Mouse (Mus musculus): ENCODE measurements at regions not wholly inside any gene's neighbourhood (a gene's known extent, or its start where the extent isn't known, plus 50 kb on each side); places are given as distances from the start of the nearest gene placed in this dataset.

DNA sequence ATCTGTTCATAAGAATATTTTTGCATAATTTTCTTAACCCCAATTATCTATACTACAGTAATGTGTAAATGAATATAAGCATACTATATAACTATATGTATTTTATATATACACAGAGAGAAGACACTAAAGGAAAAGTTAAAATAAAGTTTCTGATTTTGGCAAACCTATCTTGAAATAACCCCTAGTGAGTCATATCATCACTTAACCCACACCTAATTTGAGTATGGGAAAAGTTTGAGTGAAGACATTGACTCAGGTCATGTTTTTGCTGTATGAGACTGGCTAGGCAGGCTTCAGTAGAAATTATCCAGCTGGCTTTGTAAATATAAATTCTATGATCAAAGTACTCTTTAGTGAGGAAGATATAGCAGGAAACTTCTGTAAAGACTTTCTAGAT, 223.1 kb upstream of the Klf12 start:
- no peak overlapping the region for H3K27ac ChIP-seq

DNA sequence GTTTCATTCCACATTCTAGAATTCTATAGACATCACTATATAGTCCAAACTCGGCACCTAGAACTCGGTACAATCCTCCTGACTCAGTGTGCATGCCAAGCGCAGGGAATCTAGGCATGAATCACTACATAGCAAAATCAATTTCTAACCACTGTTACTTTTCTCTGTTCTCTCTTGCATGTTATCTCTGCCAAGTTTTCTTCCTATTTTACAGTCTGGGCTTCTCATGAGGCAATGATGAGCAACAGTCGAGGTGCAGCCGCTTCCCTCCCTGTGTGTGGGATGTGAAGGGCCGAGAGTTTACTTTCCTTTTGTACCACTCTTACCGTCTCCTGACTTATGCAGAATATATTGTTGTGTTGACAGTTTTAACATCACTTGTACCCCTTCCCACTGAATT, 204.4 kb upstream of the Klf12 start:
- DNase-seq (ENCODE audit: low spot score) (no peak), ATAC-seq (no peak)
- TF ChIP-seq CTCF (IDR thresholded peaks at IDR 0.05; ENCODE audit: low read depth) = no peak
- Histone ChIP-seq H3K4me1 (ENCODE audit: insufficient read depth, low read length) (no peaks in the 10 kb centered on the region), H3K27ac (no peak overlapping the region), H3K9ac (replicated peaks; ENCODE audit: low read length) (no peak overlapping the region), H3K27me3 (ENCODE audit: insufficient read depth, low read length) (no peaks in the 10 kb centered on the region), H3K4me2 (ENCODE audit: low read depth, low read length) (no peak overlapping the region), H3K9me3 (ENCODE audit: low read length) (no peaks in the 10 kb centered on the region), H3K4me3 (ENCODE audit: low read length) (no peak overlapping the region), H3K36me3 (ENCODE audit: insufficient read depth, low read length) (no peaks in the 10 kb centered on the region)
- 91% methylated on average over 7 of the region's 7 CpGs for WGBS

More for the DNA sequence above, 223.1 kb upstream of the Klf12 start:
- H3K27me3 ChIP-seq (ENCODE audit: insufficient read depth, low read length) = no peaks in the 10 kb centered on the region
- H3K9ac ChIP-seq (replicated peaks; ENCODE audit: low read length) = no peak overlapping the region
- H3K9me3 ChIP-seq (ENCODE audit: low read length) = no peaks in the 10 kb centered on the region
- H3K4me1 ChIP-seq (ENCODE audit: insufficient read depth, low read length) = no peaks in the 10 kb centered on the region
- no peak for TF ChIP-seq CTCF (IDR thresholded peaks at IDR 0.05; ENCODE audit: low read depth)
- no peaks in the 10 kb centered on the region for H3K36me3 ChIP-seq (ENCODE audit: insufficient read depth, low read length)
- ATAC-seq (no peak), DNase-seq (ENCODE audit: low spot score) (no peak)
- no peak overlapping the region for H3K4me3 ChIP-seq (ENCODE audit: low read length)
- H3K4me2 ChIP-seq (ENCODE audit: low read depth, low read length) = no peak overlapping the region

DNA sequence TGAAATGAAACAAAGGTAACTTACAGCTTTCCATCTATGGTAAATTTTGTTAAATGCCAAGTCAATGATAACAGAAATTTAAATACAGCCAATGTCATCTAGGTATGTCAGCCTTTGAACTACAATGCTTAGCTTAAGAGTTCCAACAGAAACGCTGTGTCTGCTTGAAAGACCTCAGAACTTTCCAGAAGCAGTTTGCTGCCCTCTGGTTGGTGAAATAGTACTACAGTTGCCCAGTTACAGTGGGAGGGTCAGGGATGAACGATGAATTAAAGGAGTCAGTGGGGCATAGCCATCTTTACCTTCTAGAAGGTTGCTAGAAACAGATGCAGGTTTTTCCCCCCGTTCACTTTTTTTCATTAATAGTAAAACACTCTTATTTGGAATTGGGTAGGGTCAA, 201.0 kb upstream of the Klf12 start:
- 72% methylated on average over 3 of the region's 3 CpGs for WGBS
- no peak for ATAC-seq

DNA sequence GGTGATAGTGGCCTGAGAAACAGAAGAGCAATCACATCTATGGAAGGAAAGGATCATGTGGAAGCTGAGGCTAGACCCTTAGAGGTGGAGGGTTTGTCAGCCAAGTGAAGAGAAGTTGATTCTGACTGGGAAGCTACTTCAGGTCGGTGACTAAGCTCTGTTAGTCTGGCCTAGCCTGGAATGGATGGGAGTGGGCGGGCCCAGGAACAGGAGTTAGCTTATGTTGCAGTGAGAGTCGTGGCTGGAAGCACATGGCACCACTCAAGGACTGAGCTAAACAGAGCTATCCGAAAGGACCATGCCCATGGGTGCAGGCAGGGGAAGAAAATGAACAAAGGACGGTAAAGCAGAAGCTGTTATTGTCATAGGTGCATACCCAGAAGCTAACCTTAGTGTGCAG, 199.6 kb upstream of the Klf12 start:
- ATAC-seq (no peak), DNase-seq (ENCODE audit: low spot score) (no peak)
- Histone ChIP-seq H3K9ac (replicated peaks; ENCODE audit: low read length) (no peak overlapping the region), H3K27ac (no peak overlapping the region), H3K4me3 (ENCODE audit: low read length) (no peak overlapping the region), H3K4me1 (ENCODE audit: insufficient read depth, low read length) (no peaks in the 10 kb centered on the region), H3K36me3 (ENCODE audit: insufficient read depth, low read length) (no peaks in the 10 kb centered on the region), H3K4me2 (ENCODE audit: low read depth, low read length) (no peak overlapping the region), H3K27me3 (ENCODE audit: insufficient read depth, low read length) (no peaks in the 10 kb centered on the region), H3K9me3 (ENCODE audit: low read length) (no peaks in the 10 kb centered on the region)
- WGBS = 85% methylated on average over 5 of the region's 5 CpGs
- TF ChIP-seq CTCF (IDR thresholded peaks at IDR 0.05; ENCODE audit: low read depth) = no peak

More for the DNA sequence above, 201.0 kb upstream of the Klf12 start:
- peak; percentile 64 for TF ChIP-seq CTCF (IDR thresholded peaks at IDR 0.05; ENCODE audit: low read depth)
- H3K27me3 ChIP-seq (ENCODE audit: insufficient read depth, low read length) = no peaks in the 10 kb centered on the region
- H3K9me3 ChIP-seq (ENCODE audit: low read length) = no peaks in the 10 kb centered on the region
- H3K4me3 ChIP-seq (ENCODE audit: low read length) = no peak overlapping the region
- H3K4me2 ChIP-seq (ENCODE audit: low read depth, low read length) = no peak overlapping the region
- no peaks in the 10 kb centered on the region for H3K36me3 ChIP-seq (ENCODE audit: insufficient read depth, low read length)
- H3K9ac ChIP-seq (replicated peaks; ENCODE audit: low read length) = no peak overlapping the region
- H3K27ac ChIP-seq = no peak overlapping the region
- H3K4me1 ChIP-seq (ENCODE audit: insufficient read depth, low read length) = no peaks in the 10 kb centered on the region
- peak; percentile 50 for DNase-seq (ENCODE audit: low spot score)

DNA sequence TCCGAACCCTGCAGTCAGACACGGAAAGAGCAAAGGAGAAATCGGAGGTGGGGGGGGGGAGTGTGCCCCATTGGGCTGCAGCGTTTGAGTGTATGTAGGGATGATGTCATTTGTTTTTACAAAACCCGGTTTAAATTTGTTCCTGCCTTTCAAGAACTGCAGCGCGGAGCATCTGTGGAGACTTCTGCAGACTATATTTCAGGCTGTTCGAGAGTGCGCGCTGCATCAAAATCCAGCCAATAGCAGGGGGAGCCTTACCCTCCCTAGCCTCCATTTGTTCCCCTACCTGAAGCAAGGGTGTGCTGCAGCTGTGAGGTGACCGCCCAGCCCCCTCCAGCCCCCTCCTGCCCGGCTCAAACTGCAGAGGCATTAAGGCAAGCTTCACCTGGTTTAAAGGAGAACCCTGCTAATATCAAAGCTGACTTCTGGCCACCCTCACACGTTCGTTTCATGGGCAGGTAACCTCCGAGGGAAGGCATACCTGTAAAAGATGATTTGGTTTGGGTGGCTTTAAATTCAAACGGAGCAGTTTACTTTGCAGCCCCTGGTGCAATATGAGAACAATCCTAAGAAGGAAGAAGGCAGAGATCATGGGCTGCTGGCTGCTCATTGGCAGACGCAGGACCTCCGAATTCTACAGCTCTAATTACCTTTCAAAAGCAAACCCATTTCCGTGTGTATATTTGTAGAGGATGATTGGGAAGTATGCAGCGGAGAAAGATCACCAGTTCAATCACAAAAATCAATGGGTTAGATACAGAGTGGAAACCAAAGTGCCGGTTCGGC, 193.3 kb upstream of the Klf12 start:
- peak overlapping the region; percentile 51; the same call in 1 of the 2 replicates for H3K27ac ChIP-seq
- DNase-seq (ENCODE audit: low spot score) (peak; percentile 79), ATAC-seq (peak; percentile 95)
- no peaks in the 10 kb centered on the region for H3K36me3 ChIP-seq (ENCODE audit: insufficient read depth, low read length)
- H3K4me3 ChIP-seq (ENCODE audit: low read length) = peak overlapping the region; percentile 39
- H3K4me2 ChIP-seq (ENCODE audit: low read depth, low read length) = peak overlapping the region; percentile 74
- 11% methylated on average over 22 of the region's 22 CpGs for WGBS
- no peaks in the 10 kb centered on the region for H3K4me1 ChIP-seq (ENCODE audit: insufficient read depth, low read length)
- TF ChIP-seq CTCF (IDR thresholded peaks at IDR 0.05; ENCODE audit: low read depth) = peak; percentile 49
- no peaks in the 10 kb centered on the region for H3K27me3 ChIP-seq (ENCODE audit: insufficient read depth, low read length)
- peak overlapping the region; percentile 59 for H3K9ac ChIP-seq (replicated peaks; ENCODE audit: low read length)
- no peaks in the 10 kb centered on the region for H3K9me3 ChIP-seq (ENCODE audit: low read length)

DNA sequence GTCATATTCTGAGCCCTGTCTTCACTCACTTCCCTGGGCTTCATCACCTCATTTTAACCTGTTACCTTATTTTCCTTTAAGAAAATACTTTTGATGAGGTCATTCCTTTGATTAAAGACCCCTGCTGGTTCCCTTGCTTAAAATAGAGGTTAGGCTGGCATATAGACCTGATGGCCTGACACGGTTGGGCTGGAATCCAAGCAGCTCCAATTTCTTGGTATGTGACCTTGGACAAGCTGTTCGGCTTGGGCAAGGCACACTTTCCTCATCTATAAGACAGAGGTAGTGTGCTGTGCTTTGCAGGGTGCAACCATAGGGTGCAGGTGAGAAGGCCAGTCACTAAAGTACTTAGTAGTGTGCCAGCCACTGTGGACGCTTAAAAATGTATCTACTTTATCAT, 183.8 kb upstream of the Klf12 start:
- no peak overlapping the region for H3K27ac ChIP-seq
- no peak for DNase-seq (ENCODE audit: low spot score)
- H3K4me2 ChIP-seq (ENCODE audit: low read depth, low read length) = no peak overlapping the region
- no peak for TF ChIP-seq CTCF (IDR thresholded peaks at IDR 0.05; ENCODE audit: low read depth)
- no peaks in the 10 kb centered on the region for H3K36me3 ChIP-seq (ENCODE audit: insufficient read depth, low read length)
- 79% methylated on average over 3 of the region's 3 CpGs for WGBS
- H3K9me3 ChIP-seq (ENCODE audit: low read length) = no peaks in the 10 kb centered on the region
- no peaks in the 10 kb centered on the region for H3K4me1 ChIP-seq (ENCODE audit: insufficient read depth, low read length)
- no peak for ATAC-seq
- H3K4me3 ChIP-seq (ENCODE audit: low read length) = no peak overlapping the region
- H3K27me3 ChIP-seq (ENCODE audit: insufficient read depth, low read length) = no peaks in the 10 kb centered on the region
- H3K9ac ChIP-seq (replicated peaks; ENCODE audit: low read length) = no peak overlapping the region

DNA sequence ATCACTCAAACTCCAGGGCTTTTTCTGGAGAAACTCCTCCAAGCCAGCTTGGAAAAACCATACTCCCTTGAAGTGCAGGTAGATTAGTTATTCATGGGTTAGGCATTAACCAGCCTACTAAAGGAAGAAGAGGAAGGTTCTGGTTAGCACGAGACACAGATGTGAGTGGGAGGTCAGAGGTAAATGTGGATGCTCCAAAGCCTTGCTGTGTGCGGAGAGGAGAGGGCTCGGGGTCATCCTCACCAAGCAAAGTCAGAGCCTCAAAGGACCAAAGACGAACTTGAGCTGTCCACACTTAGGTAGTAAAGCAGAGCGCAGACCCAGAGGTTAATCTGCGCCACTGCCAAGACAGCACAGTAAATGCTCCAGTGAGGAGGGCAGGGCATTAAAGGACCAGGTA, 177.8 kb upstream of the Klf12 start:
- H3K4me3 ChIP-seq (ENCODE audit: low read length) = no peak overlapping the region
- H3K27me3 ChIP-seq (ENCODE audit: insufficient read depth, low read length) = no peaks in the 10 kb centered on the region
- no peaks in the 10 kb centered on the region for H3K36me3 ChIP-seq (ENCODE audit: insufficient read depth, low read length)
- H3K9me3 ChIP-seq (ENCODE audit: low read length) = no peaks in the 10 kb centered on the region
- H3K4me1 ChIP-seq (ENCODE audit: insufficient read depth, low read length) = peaks cover 29% of the 10 kb centered on the region
- no peak overlapping the region for H3K9ac ChIP-seq (replicated peaks; ENCODE audit: low read length)
- H3K27ac ChIP-seq = no peak overlapping the region
- ATAC-seq (no peak), DNase-seq (ENCODE audit: low spot score) (no peak)
- no peak overlapping the region for H3K4me2 ChIP-seq (ENCODE audit: low read depth, low read length)
- TF ChIP-seq CTCF (IDR thresholded peaks at IDR 0.05; ENCODE audit: low read depth) = no peak
- 83% methylated on average over 6 of the region's 6 CpGs for whole genome bisulfite sequencing

Data from hindbrain, postnatal 0 days (tissue).